Mouse (Mus musculus) limb, embryonic 14.5 days (tissue): ENCODE results near the gene Trp53rka. TPM values are rescaled to one million over a fixed set of nuclear protein-coding genes. Genes with fewer than 3 reads are reported as not detected.

Experiments used
- ATAC-seq: fragments of 200-750 bp; cut with Nextera tagmentation; 2 replicates; pipeline ENCODE4 v1.8.0; 2017; ENCODE audit warnings: low read depth, moderate number of reproducible peaks, moderate TSS enrichment; ENCODE audit not compliant: low FRiP score
- DNase-seq: peaks from one replicate; pipeline ENCODE4 v3.0.0-alpha.2; 2015; ENCODE audit warnings: low spot score
- H3K27ac ChIP-seq: fragments of 300-500 bp; sonication (generic); replicated peaks from 2 replicates; pipeline ENCODE4 v1.5.1; 2014; ENCODE audit warnings: low read depth, mild to moderate bottlenecking, low read length, moderate library complexity, mixed read lengths
- H3K27me3 ChIP-seq: fragments of 300-500 bp; sonication (generic); 2 replicates; pipeline ENCODE4 v1.6.1; 2014; ENCODE audit warnings: low read length, mixed read lengths; ENCODE audit not compliant: control insufficient read depth, insufficient read depth
- H3K36me3 ChIP-seq: fragments of 300-500 bp; sonication (generic); 2 replicates; pipeline ENCODE4 v1.6.1; 2014; ENCODE audit warnings: mild to moderate bottlenecking, low read length, moderate library complexity, mixed read lengths; ENCODE audit not compliant: control insufficient read depth, insufficient read depth
- H3K4me1 ChIP-seq: fragments of 300-500 bp; sonication (generic); 2 replicates; pipeline ENCODE4 v1.6.1; 2014; ENCODE audit warnings: antibody characterized with exemption, low read length, mixed read lengths; ENCODE audit not compliant: control insufficient read depth, insufficient read depth
- H3K4me2 ChIP-seq: fragments of 300-500 bp; sonication (generic); replicated peaks from 2 replicates; pipeline ENCODE4 v1.6.1; 2014; ENCODE audit warnings: low read depth, mild to moderate bottlenecking, low read length, moderate library complexity; ENCODE audit not compliant: severe bottlenecking
- H3K4me3 ChIP-seq: fragments of 300-500 bp; sonication (generic); replicated peaks from 2 replicates; pipeline ENCODE4 v1.5.1; 2014; ENCODE audit warnings: low read length
- H3K9ac ChIP-seq: fragments of 300-500 bp; sonication (generic); 2 replicates; pipeline ENCODE4 v1.6.1; 2014; ENCODE audit warnings: mild to moderate bottlenecking, low read depth, low read length, moderate library complexity; ENCODE audit not compliant: severe bottlenecking
- H3K9me3 ChIP-seq: fragments of 300-500 bp; sonication (generic); 2 replicates; pipeline ENCODE4 v1.6.1; 2016; ENCODE audit warnings: low read length; ENCODE audit not compliant: control insufficient read depth
- POLR2A ChIP-seq: fragments of 200-500 bp; IDR thresholded peaks from 2 replicates; pipeline ENCODE4 v1.8.0; 2012; ENCODE audit warnings: inconsistent platforms, mild to moderate bottlenecking, moderate library complexity, borderline replicate concordance; ENCODE audit not compliant: insufficient read depth, insufficient read length; ENCODE audit errors: extremely low read depth
- WGBS: fragments of 180-500 bp; shearing (Covaris S2); extraction: QIAGEN DNeasy Blood & Tissue Kit; methylation state at CpG from one replicate; pipeline ENCODE4 v1.1.7; 2014; 5-methylcytosine and 5-hydroxymethylcytosine counted together
- polyA plus RNA-seq, 2 experiments: library from polyadenylated mRNA; depleted of rRNA in 1 of 2; stranded (reverse) in 1 of 2; unstranded in 1 of 2; fragments of >200 nt; fragmentation: Nextera tagmentation in 1 of 2; extraction: Ambion mirVana in 1 of 2; gene quantifications; 2 replicates each; pipeline versions ENCODE4 v1.2.1 to v1.2.3; 2012 to 2014

Gene Trp53rka
- polyA plus RNA-seq, 2 experiments: 37.9 to 39.4 TPM

DNA sequence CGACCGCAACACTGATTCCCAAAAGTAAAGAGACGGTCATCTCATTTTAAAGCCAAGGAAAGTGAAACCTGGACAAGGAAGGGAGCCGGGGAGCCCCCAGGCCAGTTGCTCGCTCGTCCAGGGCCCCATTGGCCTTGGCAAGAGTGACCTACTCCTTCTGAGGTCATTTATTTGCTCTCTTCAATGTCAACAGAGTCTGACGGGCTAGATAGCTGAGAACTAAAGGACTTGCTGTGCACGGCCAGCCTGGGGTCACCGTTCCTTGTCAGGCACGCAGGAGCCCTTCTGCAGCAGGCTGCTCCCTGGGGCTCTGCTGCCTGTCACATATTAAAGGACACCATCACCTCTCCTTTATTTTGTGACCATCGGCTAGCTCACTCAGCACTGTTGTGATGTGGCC lies 21.2 kb downstream of the Trp53rka start:
- DNase-seq (no peak), ATAC-seq (no peak)
- Histone ChIP-seq H3K27me3 (peaks cover 15% of the 10 kb centered on the region), H3K4me3 (no peak overlapping the region), H3K4me2 (no peak overlapping the region), H3K27ac (no peak overlapping the region), H3K4me1 (no peaks in the 10 kb centered on the region), H3K9me3 (no peaks in the 10 kb centered on the region), H3K36me3 (no peaks in the 10 kb centered on the region), H3K9ac (no peak overlapping the region)
- 82% methylated on average over 11 of the region's 11 CpGs for WGBS
- no peak for TF ChIP-seq POLR2A

DNA sequence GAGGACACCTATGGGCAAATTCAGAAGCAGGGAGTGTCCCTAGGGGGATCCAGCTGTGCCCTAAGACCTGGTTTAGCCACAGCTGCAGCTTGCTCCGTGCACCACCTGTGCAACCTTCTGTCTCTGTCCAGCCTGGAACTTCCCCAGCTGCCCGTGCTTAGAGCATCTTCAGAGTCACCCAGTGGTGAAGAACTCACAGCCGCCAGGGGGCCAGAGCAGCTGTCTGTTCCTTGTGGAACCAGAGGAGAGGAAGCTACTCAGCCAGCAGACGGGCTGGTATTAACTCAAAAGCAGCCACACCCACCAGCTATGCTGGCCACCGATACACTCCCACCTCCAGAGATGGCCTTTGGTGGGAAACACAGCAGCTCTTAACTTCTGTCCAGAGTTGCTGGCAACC lies 23.0 kb downstream of the Trp53rka start:
- no peak for DNase-seq
- Histone ChIP-seq H3K9me3 (no peaks in the 10 kb centered on the region), H3K36me3 (no peaks in the 10 kb centered on the region), H3K27me3 (peaks cover 15% of the 10 kb centered on the region), H3K27ac (no peak overlapping the region), H3K4me2 (no peak overlapping the region), H3K4me1 (no peaks in the 10 kb centered on the region), H3K9ac (no peak overlapping the region), H3K4me3 (no peak overlapping the region)
- 35% methylated on average over 5 of the region's 5 CpGs for WGBS
- no peak for ATAC-seq
- TF ChIP-seq POLR2A: no peak

DNA sequence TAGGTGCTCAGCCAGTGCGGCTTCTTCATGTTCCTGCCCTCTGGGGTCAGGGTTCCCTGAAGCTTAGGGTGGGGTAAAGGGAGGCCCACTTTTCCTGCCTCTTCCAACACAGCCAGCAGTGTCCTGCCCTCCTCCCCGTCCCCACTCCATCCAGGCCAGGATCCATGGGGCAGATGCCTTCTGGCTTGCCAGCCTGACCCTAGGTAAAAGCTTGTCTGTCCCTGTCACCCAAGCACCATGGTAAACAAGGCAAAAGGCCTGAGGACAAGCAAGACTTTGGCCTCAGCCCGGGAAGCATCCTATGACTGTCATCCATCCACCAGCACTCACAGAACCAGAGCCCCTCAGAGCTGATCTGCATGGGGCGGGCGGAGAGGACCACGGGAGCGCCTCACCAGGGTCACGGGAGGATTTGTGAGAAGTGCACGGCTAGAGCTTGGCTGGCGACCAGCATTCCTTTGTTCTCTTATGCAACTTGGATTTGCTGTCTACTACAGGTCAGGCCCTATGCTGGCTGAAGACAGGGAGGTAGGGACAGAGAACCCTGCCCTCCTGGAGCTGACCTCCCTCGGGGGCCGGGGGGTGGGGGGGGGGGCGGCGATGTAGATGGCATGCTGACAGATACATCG lies 25.2 kb downstream of the Trp53rka start:
- Histone ChIP-seq H3K4me1 (no peaks in the 10 kb centered on the region), H3K27ac (no peak overlapping the region), H3K27me3 (peaks cover 7% of the 10 kb centered on the region), H3K36me3 (no peaks in the 10 kb centered on the region), H3K9ac (no peak overlapping the region), H3K4me3 (no peak overlapping the region), H3K4me2 (no peak overlapping the region), H3K9me3 (no peaks in the 10 kb centered on the region)
- ATAC-seq: no peak
- TF ChIP-seq POLR2A: no peak
- no peak for DNase-seq
- 68% methylated on average over 15 of the region's 15 CpGs for WGBS

DNA sequence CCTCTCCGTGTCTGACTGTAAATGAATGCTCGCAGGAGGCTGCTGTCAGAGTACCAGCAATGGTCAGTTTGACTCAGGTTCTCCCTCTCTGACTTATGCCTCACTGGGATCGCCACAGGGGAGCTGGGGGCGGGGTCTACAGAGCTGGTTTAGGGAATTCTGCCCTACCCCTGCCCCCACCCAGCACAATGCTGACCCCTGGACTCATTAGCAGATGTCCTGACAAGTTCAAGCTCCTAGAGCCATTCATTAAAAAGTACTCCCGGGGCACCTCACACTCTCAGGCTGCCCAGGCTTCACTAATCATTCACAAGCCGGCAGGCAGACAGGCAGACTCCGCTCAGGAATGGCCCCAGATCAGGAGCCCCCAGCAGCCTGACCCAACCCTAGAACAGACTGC lies 33.5 kb downstream of the Trp53rka start:
- no peak for ATAC-seq
- no peak overlapping the region for H3K4me3 ChIP-seq
- H3K4me2 ChIP-seq: no peak overlapping the region
- H3K27ac ChIP-seq: no peak overlapping the region
- no peaks in the 10 kb centered on the region for H3K4me1 ChIP-seq
- no peaks in the 10 kb centered on the region for H3K27me3 ChIP-seq
- TF ChIP-seq POLR2A: no peak
- H3K9ac ChIP-seq: no peak overlapping the region
- H3K36me3 ChIP-seq: no peaks in the 10 kb centered on the region
- 8% methylated on average over 7 of the region's 7 CpGs for WGBS
- no peak for DNase-seq
- H3K9me3 ChIP-seq: no peaks in the 10 kb centered on the region

DNA sequence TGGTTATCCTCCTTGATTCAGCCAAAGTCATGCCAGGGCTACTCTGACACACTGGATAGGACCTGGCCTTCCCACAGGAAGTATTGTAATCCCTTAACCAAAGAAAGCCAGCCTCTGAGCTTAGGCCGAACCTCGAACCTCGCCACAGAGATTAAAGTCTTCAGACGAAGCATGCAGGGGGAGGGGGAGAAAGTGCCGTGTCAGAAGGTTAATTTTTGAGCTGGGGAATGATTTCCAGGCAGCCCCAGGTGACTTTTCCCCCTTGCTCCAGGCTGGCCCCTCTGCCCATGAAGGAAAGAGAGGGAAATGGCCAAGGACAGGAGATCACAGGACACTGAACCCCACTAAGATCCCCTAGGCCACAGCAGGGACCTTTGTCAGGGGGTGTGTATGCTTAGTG lies 34.9 kb downstream of the Trp53rka start:
- WGBS: 62% methylated on average over 5 of the region's 5 CpGs
- no peak overlapping the region for H3K4me2 ChIP-seq
- no peaks in the 10 kb centered on the region for H3K36me3 ChIP-seq
- no peaks in the 10 kb centered on the region for H3K9me3 ChIP-seq
- H3K4me3 ChIP-seq: no peak overlapping the region
- TF ChIP-seq POLR2A: no peak
- no peaks in the 10 kb centered on the region for H3K27me3 ChIP-seq
- no peak overlapping the region for H3K9ac ChIP-seq
- ATAC-seq (no peak), DNase-seq (no peak)
- H3K27ac ChIP-seq: no peak overlapping the region
- no peaks in the 10 kb centered on the region for H3K4me1 ChIP-seq

DNA sequence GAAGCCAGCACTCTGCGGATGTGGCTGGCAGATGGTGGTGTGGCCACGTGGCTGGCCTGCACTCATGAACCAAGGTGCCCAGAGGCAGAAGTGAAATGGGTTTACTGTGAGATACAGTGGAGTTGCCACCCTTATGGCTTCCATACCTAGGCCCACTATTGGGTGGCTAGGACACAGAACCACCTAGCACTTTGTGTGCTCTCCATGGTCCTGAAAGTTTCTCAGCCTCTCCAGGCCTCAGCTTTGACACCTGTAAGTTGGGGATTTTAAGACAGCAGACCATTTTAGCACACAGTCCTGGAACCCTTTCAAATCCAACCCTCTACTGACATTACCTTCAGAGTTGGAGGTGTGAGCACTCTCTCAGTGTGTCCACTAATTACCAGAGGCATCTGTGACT lies 36.4 kb downstream of the Trp53rka start:
- DNase-seq (peak; percentile 73), ATAC-seq (no peak)
- Histone ChIP-seq H3K4me2 (no peak overlapping the region), H3K4me3 (no peak overlapping the region), H3K4me1 (no peaks in the 10 kb centered on the region), H3K27me3 (no peaks in the 10 kb centered on the region), H3K36me3 (no peaks in the 10 kb centered on the region), H3K27ac (no peak overlapping the region), H3K9ac (no peak overlapping the region), H3K9me3 (no peaks in the 10 kb centered on the region)
- TF ChIP-seq POLR2A: no peak
- 60% methylated on average over 2 of the region's 2 CpGs for whole genome bisulfite sequencing
